Mouse (Mus musculus) limb, embryonic 14.5 days (tissue): ENCODE measurements around the gene Fam131a. TPM values are rescaled to one million over a fixed set of nuclear protein-coding genes. Genes with fewer than 3 reads are reported as not detected.

ENCODE experiments used
- ATAC-seq: fragments of 200-750 bp; cut with Nextera tagmentation; 2 replicates; pipeline ENCODE4 v1.8.0; 2017; ENCODE audit warnings: low read depth, moderate number of reproducible peaks, moderate TSS enrichment; ENCODE audit not compliant: low FRiP score
- DNase-seq: peaks from one replicate; pipeline ENCODE4 v3.0.0-alpha.2; 2015; ENCODE audit warnings: low spot score
- H3K27ac ChIP-seq: fragments of 300-500 bp; sonication (generic); replicated peaks from 2 replicates; pipeline ENCODE4 v1.5.1; 2014; ENCODE audit warnings: low read depth, mild to moderate bottlenecking, low read length, moderate library complexity, mixed read lengths
- H3K27me3 ChIP-seq: fragments of 300-500 bp; sonication (generic); 2 replicates; pipeline ENCODE4 v1.6.1; 2014; ENCODE audit warnings: low read length, mixed read lengths; ENCODE audit not compliant: control insufficient read depth, insufficient read depth
- H3K36me3 ChIP-seq: fragments of 300-500 bp; sonication (generic); 2 replicates; pipeline ENCODE4 v1.6.1; 2014; ENCODE audit warnings: mild to moderate bottlenecking, low read length, moderate library complexity, mixed read lengths; ENCODE audit not compliant: control insufficient read depth, insufficient read depth
- H3K4me1 ChIP-seq: fragments of 300-500 bp; sonication (generic); 2 replicates; pipeline ENCODE4 v1.6.1; 2014; ENCODE audit warnings: antibody characterized with exemption, low read length, mixed read lengths; ENCODE audit not compliant: control insufficient read depth, insufficient read depth
- H3K4me2 ChIP-seq: fragments of 300-500 bp; sonication (generic); replicated peaks from 2 replicates; pipeline ENCODE4 v1.6.1; 2014; ENCODE audit warnings: low read depth, mild to moderate bottlenecking, low read length, moderate library complexity; ENCODE audit not compliant: severe bottlenecking
- H3K4me3 ChIP-seq: fragments of 300-500 bp; sonication (generic); replicated peaks from 2 replicates; pipeline ENCODE4 v1.5.1; 2014; ENCODE audit warnings: low read length
- H3K9ac ChIP-seq: fragments of 300-500 bp; sonication (generic); 2 replicates; pipeline ENCODE4 v1.6.1; 2014; ENCODE audit warnings: mild to moderate bottlenecking, low read depth, low read length, moderate library complexity; ENCODE audit not compliant: severe bottlenecking
- H3K9me3 ChIP-seq: fragments of 300-500 bp; sonication (generic); 2 replicates; pipeline ENCODE4 v1.6.1; 2016; ENCODE audit warnings: low read length; ENCODE audit not compliant: control insufficient read depth
- POLR2A ChIP-seq: fragments of 200-500 bp; IDR thresholded peaks from 2 replicates; pipeline ENCODE4 v1.8.0; 2012; ENCODE audit warnings: inconsistent platforms, mild to moderate bottlenecking, moderate library complexity, borderline replicate concordance; ENCODE audit not compliant: insufficient read depth, insufficient read length; ENCODE audit errors: extremely low read depth
- WGBS: fragments of 180-500 bp; shearing (Covaris S2); extraction: QIAGEN DNeasy Blood & Tissue Kit; methylation state at CpG from one replicate; pipeline ENCODE4 v1.1.7; 2014; 5-methylcytosine and 5-hydroxymethylcytosine counted together
- polyA plus RNA-seq, 2 experiments: library from polyadenylated mRNA; depleted of rRNA in 1 of 2; stranded (reverse) in 1 of 2; unstranded in 1 of 2; fragments of >200 nt; fragmentation: Nextera tagmentation in 1 of 2; extraction: Ambion mirVana in 1 of 2; gene quantifications; 2 replicates each; pipeline versions ENCODE4 v1.2.1 to v1.2.3; 2012 to 2014

Gene Fam131a
- polyA plus RNA-seq, 2 experiments = 10.3 to 15.6 TPM

DNA sequence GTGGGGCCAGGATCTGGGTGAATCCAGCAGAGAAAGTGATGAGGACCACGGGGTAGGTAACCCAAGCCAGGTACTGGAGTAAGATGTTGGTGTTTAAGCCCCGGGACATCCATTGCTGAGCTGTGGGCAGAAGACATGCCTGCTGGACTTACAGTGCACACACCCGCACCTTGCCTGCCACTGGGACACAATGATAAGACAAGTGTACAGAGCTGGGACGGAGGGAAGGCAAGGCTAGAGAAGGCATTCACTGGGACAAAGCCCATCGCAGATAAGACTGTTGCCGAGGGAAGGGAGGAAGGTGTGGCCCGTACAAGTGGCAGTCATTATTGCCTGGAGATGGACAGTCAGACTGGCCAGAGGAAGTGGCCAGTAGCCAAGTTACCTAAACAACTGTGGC lies 19.8 kb downstream of the Fam131a start:
- H3K36me3 ChIP-seq = peaks cover 45% of the 10 kb centered on the region
- WGBS = 94% methylated on average over 7 of the region's 7 CpGs

DNA sequence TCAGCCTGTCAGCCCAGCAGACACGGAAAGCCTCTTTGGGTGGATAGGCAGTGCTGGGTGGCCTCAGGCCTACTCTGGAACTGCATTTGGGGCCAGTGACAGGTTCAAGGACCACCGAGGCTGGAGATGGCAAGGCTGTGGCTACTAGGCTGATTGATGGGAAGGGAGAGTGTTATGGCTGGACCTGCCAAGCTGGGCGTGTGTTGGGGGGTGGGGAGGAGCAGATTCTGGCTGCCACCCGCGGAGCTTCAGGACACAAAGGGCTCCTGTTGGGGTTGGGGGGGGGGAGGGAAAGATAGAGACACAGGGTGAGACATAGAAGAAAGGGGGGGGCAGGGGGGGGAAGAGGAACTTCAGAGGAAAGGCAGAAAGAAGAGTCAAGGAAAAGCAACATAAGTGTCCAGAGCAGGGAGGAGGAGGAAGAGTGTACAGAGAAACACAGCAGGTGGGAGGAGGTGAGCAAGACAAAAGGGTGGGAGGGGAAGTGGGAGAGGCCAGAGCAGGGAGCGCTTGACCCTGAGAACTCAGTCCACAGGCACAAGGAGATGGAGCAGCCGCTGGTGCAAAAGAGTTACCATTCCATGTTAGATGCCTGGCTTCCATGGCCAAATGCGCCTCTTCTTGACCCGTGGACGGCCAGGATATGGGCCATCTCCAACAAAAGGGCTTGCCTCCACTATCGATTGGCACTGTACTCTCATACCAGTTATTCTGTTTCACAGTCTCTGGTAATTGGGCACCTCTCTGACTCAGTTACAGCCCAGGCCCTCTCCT lies 21.5 kb downstream of the Fam131a start:
- Histone ChIP-seq H3K27ac (no peak overlapping the region), H3K9me3 (no peaks in the 10 kb centered on the region), H3K4me3 (peak overlapping the region; percentile 72), H3K36me3 (peaks cover 31% of the 10 kb centered on the region), H3K27me3 (no peaks in the 10 kb centered on the region), H3K9ac (0 out of 2 replicates have a peak overlapping the region, but pooled peaks have one; percentile 12), H3K4me1 (peaks cover 20% of the 10 kb centered on the region), H3K4me2 (peak overlapping the region; percentile 91)
- DNase-seq (no peak), ATAC-seq (no peak)
- 47% methylated on average over 11 of the region's 11 CpGs for WGBS
- no peak for TF ChIP-seq POLR2A

More for the DNA sequence above, 19.8 kb downstream of the Fam131a start:
- peaks cover 20% of the 10 kb centered on the region for H3K4me1 ChIP-seq
- no peak overlapping the region for H3K4me3 ChIP-seq
- H3K4me2 ChIP-seq = no peak overlapping the region
- ATAC-seq (no peak), DNase-seq (no peak)
- no peaks in the 10 kb centered on the region for H3K9me3 ChIP-seq
- no peak overlapping the region for H3K9ac ChIP-seq
- no peaks in the 10 kb centered on the region for H3K27me3 ChIP-seq
- no peak for TF ChIP-seq POLR2A
- H3K27ac ChIP-seq = no peak overlapping the region

- H3K36me3 ChIP-seq = peaks cover 31% of the 10 kb centered on the region
- H3K4me1 ChIP-seq = peaks cover 20% of the 10 kb centered on the region
- peak overlapping the region; percentile 72 for H3K9ac ChIP-seq
- no peaks in the 10 kb centered on the region for H3K9me3 ChIP-seq
- WGBS = 60% methylated on average over 2 of the region's 2 CpGs
- peak overlapping the region; percentile 72 for H3K4me3 ChIP-seq
- ATAC-seq (no peak), DNase-seq (no peak)
- no peak overlapping the region for H3K27ac ChIP-seq
- no peaks in the 10 kb centered on the region for H3K27me3 ChIP-seq
- TF ChIP-seq POLR2A = no peak
- peak overlapping the region; percentile 91 for H3K4me2 ChIP-seq
Measured at GRCm38 (mm10) chr16:20715161-20715560, 22.1 kb downstream of the Fam131a start.

- H3K9me3 ChIP-seq = no peaks in the 10 kb centered on the region
- TF ChIP-seq POLR2A = no peak
- WGBS = 3% methylated on average over 8 of the region's 12 CpGs
- H3K27ac ChIP-seq = peak overlapping the region; percentile 94
- DNase-seq (no peak), ATAC-seq (no peak)
- H3K4me3 ChIP-seq = peak overlapping the region; percentile 72
- peaks cover 20% of the 10 kb centered on the region for H3K4me1 ChIP-seq
- H3K4me2 ChIP-seq = peak overlapping the region; percentile 91
- H3K36me3 ChIP-seq = peaks cover 31% of the 10 kb centered on the region
- no peaks in the 10 kb centered on the region for H3K27me3 ChIP-seq
- peak overlapping the region; percentile 72 for H3K9ac ChIP-seq
Measured at GRCm38 (mm10) chr16:20715566-20715965, 22.5 kb downstream of the Fam131a start.

- ATAC-seq (peak; percentile 84), DNase-seq (peak; percentile 85)
- TF ChIP-seq POLR2A = peak; percentile 54; the same call in 1 of the 2 replicates
- peak overlapping the region; percentile 72 for H3K4me3 ChIP-seq
- peak overlapping the region; percentile 94 for H3K27ac ChIP-seq
- peaks cover 20% of the 10 kb centered on the region for H3K4me1 ChIP-seq
- peak overlapping the region; percentile 91 for H3K4me2 ChIP-seq
- peaks cover 29% of the 10 kb centered on the region for H3K36me3 ChIP-seq
- H3K9ac ChIP-seq = peak overlapping the region; percentile 72
- 0% methylated on average over 34 of the region's 68 CpGs for whole genome bisulfite sequencing
- H3K9me3 ChIP-seq = no peaks in the 10 kb centered on the region
- no peaks in the 10 kb centered on the region for H3K27me3 ChIP-seq
Measured at GRCm38 (mm10) chr16:20715976-20716840, 23.2 kb downstream of the Fam131a start.
